Mouse (Mus musculus) embryonic facial prominence, embryonic 10.5 days (tissue): ENCODE data around the gene Crhr1. TPM values are rescaled to one million over a fixed set of nuclear protein-coding genes. Genes with fewer than 3 reads are reported as not detected.

Experiments
- DNase-seq: peaks from one replicate; pipeline ENCODE4 v3.0.0-alpha.2; 2017; ENCODE audit warnings: low spot score
- H3K27ac ChIP-seq: fragments of 300-500 bp; sonication (generic); replicated peaks from 2 replicates; pipeline ENCODE4 v1.5.1; 2016; ENCODE audit warnings: mild to moderate bottlenecking
- H3K27me3 ChIP-seq: fragments of 300-500 bp; sonication (generic); replicated peaks from 2 replicates; pipeline ENCODE4 v1.6.1; 2016; ENCODE audit warnings: low read depth, mild to moderate bottlenecking; ENCODE audit not compliant: poor library complexity, severe bottlenecking
- H3K36me3 ChIP-seq: fragments of 300-500 bp; sonication (generic); replicated peaks from 2 replicates; pipeline ENCODE4 v1.6.1; 2016; ENCODE audit warnings: mild to moderate bottlenecking, moderate library complexity
- H3K4me1 ChIP-seq: fragments of 300-500 bp; sonication (generic); 2 replicates; pipeline ENCODE4 v1.6.1; 2016
- H3K4me3 ChIP-seq: fragments of 300-500 bp; sonication (generic); 2 replicates; pipeline ENCODE4 v1.5.1; 2016; ENCODE audit warnings: mild to moderate bottlenecking, moderate library complexity
- H3K9me3 ChIP-seq: fragments of 300-500 bp; sonication (generic); 2 replicates; pipeline ENCODE4 v1.6.1; 2016; ENCODE audit warnings: mild to moderate bottlenecking
- WGBS: fragments of 180-500 bp; shearing (Covaris S2); methylation state at CpG from one replicate; pipeline ENCODE4 v1.1.7; 2016; 5-methylcytosine and 5-hydroxymethylcytosine counted together
- polyA plus RNA-seq: library from polyadenylated mRNA; unstranded; fragments of >200 nt; fragmentation: Nextera tagmentation; extraction: Ambion mirVana; gene quantifications from 2 replicates; pipeline ENCODE4 v1.2.1, GENCODE M21; 2016

Crhr1 gene
- polyA plus RNA-seq, 1 experiment from 2014 or later, result 0.30 TPM

DNA sequence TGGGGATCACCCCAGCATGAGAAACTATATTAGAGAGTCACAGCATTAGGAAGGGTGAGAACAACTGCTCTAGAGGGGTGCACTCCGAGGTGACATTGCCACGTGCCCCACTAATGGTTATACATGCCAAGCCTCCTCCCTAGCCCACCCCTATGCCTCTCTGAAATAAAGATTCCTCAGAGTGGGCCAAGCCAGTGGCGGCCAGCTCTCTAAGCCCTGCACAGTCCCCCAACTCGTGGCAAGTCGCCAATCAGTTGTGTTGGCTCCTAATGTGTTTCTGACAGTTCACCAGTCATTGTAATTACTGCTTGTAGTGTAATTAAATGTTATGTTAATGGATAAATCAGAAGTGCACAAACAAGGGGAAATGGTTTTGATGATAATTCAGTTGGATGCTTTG, 47.1 kb downstream of the Crhr1 start:
- Histone ChIP-seq H3K9me3 (no peaks in the 10 kb centered on the region), H3K4me3 (no peak overlapping the region), H3K27me3 (no peaks in the 10 kb centered on the region), H3K36me3 (no peaks in the 10 kb centered on the region), H3K27ac (no peak overlapping the region), H3K4me1 (peaks cover 5% of the 10 kb centered on the region)
- 77% methylated on average over 5 of the region's 5 CpGs for WGBS
- DNase-seq, result no peak

DNA sequence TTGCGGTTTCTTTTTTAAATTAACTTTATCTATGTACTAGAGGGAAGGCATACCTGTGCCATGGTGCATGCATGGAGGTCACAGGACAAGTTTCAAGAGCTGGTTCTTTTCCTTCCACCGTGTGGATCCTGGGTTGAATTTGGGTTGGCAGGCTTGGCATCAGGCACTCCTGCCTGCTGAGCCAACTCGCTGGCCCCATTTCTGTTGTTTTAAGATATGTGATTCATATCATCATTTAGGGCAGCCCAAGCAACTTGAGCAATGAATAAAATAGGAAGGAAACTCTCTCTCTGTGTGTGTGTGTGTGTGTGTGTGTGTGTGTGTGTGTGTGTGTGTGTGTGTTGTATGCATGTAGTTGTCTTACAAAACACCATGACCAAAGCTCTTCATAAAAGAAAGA, 49.5 kb downstream of the Crhr1 start:
- WGBS, result 87% methylated on average over 3 of the region's 3 CpGs
- H3K4me1 ChIP-seq, result peaks cover 5% of the 10 kb centered on the region
- no peak for DNase-seq
- no peak overlapping the region for H3K4me3 ChIP-seq
- no peak overlapping the region for H3K27ac ChIP-seq
- H3K36me3 ChIP-seq, result no peaks in the 10 kb centered on the region
- H3K9me3 ChIP-seq, result no peaks in the 10 kb centered on the region
- H3K27me3 ChIP-seq, result no peaks in the 10 kb centered on the region

DNA sequence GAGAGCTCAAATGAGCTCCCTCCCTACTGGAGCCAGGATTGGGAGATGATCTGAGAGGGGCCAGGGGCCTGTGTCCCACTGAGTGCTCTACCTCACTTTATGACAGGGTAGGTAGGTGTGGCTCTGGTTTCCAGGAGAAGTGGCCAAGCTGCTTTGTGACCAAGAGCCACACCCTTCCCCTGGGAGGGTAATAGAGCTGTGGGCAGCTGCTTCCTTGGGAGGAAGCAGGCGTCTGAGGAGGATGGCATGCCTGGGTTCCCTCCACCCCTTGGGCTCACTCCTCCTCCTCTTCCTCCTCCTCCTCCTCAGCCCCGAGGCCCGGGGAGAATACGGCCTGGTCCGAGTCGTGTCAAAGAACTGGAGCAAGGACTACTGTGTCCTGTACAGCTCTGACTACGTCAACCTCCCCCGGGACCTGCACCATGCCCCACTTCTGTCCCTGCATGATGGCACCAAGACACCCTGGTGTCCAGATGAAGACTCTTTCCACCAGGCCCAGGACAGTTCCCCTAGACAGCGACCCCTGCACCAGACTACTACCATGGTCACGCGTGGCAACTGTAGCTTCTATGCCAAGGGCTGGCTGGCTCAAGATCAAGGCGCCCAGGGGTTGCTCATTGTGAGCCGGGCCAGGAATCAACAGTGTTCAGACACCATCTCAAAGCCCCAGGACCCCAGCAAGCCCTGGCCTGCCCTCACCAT, 53.6 kb downstream of the Crhr1 start, which contains the start of gene Sppl2c:
TSS of gene Sppl2c (plus strand) at position 193 of the 702 bp plus-strand sequence.
- Histone ChIP-seq H3K4me3 (no peak within 1 kb of the TSS), H3K36me3 (no peaks in the 10 kb centered on the region), H3K27me3 (no peaks in the 10 kb centered on the region), H3K4me1 (no peaks in the 10 kb centered on the region), H3K27ac (no peak within 1 kb of the TSS), H3K9me3 (no peaks in the 10 kb centered on the region)
- 85% methylated on average over 13 of the region's 13 CpGs for WGBS
- DNase-seq, result no peak

DNA sequence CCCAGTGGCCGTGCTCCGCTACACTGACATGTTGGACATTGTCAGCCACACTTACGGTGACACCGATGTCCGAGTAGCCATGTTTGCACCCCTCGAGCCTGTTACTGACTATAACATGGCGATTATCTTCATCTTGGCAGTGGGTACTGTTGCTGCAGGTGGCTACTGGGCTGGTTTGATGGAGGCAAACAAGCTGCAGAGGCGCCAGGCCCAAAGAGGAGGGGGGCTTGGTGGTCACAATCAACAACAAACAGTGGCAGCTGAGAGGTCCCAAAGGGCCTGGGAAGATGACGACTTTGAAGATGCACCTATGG, 54.1 kb downstream of the Crhr1 start:
- H3K27me3 ChIP-seq, result no peaks in the 10 kb centered on the region
- no peaks in the 10 kb centered on the region for H3K36me3 ChIP-seq
- no peaks in the 10 kb centered on the region for H3K9me3 ChIP-seq
- no peak overlapping the region for H3K27ac ChIP-seq
- no peaks in the 10 kb centered on the region for H3K4me1 ChIP-seq
- WGBS, result 97% methylated on average over 9 of the region's 9 CpGs
- DNase-seq, result no peak
- H3K4me3 ChIP-seq, result no peak overlapping the region

DNA sequence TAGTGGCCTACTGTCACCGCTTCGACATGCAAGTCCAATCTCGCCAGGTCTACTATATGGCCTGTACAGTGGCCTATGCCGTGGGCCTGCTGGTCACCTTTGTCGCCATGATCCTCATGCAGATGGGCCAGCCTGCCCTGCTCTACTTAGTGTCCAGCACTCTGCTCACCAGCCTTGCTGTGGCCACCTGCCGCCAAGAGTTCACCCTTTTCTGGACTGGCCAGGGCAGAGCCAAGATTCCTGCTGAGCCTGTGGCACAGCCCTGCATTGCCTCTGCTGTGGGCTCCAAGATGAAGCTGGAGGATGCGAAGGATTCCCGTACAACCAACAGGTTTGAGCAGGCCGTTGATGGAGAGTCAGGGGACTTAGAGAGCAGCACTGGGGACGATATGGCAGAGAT, 55.1 kb downstream of the Crhr1 start:
- Histone ChIP-seq H3K27me3 (no peaks in the 10 kb centered on the region), H3K4me1 (no peaks in the 10 kb centered on the region), H3K9me3 (no peaks in the 10 kb centered on the region), H3K36me3 (no peaks in the 10 kb centered on the region), H3K4me3 (no peak overlapping the region), H3K27ac (no peak overlapping the region)
- no peak for DNase-seq
- 94% methylated on average over 10 of the region's 10 CpGs for WGBS

DNA sequence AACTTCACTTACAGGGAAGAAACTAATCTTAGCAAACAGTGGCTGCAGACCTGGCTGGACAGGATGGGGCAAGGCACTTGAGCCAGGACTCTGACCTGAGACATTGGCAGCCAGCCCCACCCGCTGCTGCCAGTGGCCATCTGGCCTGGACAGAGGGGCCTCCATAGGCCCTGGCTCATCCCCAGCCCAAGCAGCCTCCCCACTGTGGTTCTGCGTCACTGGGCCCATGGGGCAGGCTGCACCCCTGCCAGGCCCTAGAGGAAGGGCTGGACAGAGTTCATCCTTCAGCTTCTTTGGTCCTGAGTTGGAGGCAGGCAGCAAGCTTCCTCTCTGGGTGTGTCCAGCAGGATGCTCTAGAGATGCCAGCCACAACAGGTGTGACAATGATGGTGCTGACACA, 57.4 kb downstream of the Crhr1 start:
- DNase-seq, result no peak
- no peak overlapping the region for H3K4me3 ChIP-seq
- 79% methylated on average over 2 of the region's 2 CpGs for WGBS
- no peaks in the 10 kb centered on the region for H3K9me3 ChIP-seq
- H3K27ac ChIP-seq, result no peak overlapping the region
- no peaks in the 10 kb centered on the region for H3K4me1 ChIP-seq
- no peaks in the 10 kb centered on the region for H3K27me3 ChIP-seq
- no peaks in the 10 kb centered on the region for H3K36me3 ChIP-seq

DNA sequence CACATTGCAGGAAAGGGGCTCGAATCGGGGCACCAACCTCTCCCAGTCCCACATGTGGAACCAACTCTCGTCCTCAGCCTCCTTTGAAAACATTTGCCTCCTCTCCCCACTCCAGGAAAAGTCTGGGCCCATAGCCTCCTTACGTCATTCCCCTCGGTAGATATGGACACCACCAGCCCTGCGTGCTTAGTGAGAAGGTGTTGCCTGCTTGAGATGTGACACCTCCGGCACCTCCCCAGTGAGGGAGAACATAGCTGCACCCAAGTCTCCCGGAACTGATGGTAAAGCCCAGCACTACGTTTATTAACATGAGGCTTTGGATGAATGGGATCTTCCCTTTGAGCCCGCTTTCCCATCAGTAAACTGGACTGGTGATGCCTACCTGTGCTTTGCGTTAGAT, 62.7 kb downstream of the Crhr1 start:
- 75% methylated on average over 11 of the region's 11 CpGs for WGBS
- DNase-seq, result no peak
- no peaks in the 10 kb centered on the region for H3K9me3 ChIP-seq
- H3K36me3 ChIP-seq, result no peaks in the 10 kb centered on the region
- H3K4me3 ChIP-seq, result no peak overlapping the region
- H3K27me3 ChIP-seq, result peaks cover 17% of the 10 kb centered on the region
- H3K4me1 ChIP-seq, result no peaks in the 10 kb centered on the region
- H3K27ac ChIP-seq, result no peak overlapping the region

DNA sequence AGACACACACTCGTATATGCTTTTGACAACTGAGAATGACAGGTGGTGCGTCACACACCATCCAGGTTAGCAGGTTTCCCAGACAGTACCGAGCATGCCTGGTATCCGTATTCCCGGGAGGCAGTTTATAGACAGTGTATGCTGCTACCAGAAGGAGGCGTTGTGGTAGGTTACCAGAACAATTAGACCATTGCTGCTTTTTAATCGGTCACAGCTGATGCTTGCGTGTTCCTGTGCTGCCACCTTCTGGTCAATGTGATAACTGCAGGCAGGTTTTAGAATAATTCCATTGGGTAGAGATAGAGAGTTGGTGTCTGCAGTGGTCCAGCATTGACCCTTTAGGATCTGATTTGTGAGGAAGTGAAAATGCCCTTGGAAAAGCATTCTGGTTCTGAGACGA, 63.1 kb downstream of the Crhr1 start:
- DNase-seq, result peak; percentile 81
- Histone ChIP-seq H3K36me3 (no peaks in the 10 kb centered on the region), H3K27me3 (peaks cover 17% of the 10 kb centered on the region), H3K4me1 (no peaks in the 10 kb centered on the region), H3K27ac (no peak overlapping the region), H3K4me3 (no peak overlapping the region), H3K9me3 (no peaks in the 10 kb centered on the region)
- 8% methylated on average over 9 of the region's 9 CpGs for WGBS

DNA sequence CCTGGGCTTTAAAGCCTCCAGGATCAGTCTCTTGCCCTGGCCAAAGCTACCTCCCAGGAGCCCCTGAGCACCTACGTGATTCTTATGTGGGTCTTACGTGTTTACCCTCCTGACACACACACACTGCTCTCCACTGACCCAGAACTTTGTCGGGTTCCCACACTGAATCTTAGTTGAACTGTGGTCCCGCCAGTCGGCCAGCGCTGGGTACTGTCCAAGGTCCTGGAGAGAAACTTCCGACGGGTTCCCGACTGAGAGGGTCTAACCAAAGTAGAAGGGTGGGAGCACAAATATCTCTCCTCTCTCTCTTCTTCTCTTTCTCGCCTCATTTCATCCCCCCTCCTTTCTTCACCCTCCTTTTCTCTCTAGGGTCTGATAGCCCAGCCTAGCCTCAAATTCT, 65.2 kb downstream of the Crhr1 start:
- no peak overlapping the region for H3K4me3 ChIP-seq
- 5% methylated on average over 10 of the region's 10 CpGs for WGBS
- no peak overlapping the region for H3K27ac ChIP-seq

DNA sequence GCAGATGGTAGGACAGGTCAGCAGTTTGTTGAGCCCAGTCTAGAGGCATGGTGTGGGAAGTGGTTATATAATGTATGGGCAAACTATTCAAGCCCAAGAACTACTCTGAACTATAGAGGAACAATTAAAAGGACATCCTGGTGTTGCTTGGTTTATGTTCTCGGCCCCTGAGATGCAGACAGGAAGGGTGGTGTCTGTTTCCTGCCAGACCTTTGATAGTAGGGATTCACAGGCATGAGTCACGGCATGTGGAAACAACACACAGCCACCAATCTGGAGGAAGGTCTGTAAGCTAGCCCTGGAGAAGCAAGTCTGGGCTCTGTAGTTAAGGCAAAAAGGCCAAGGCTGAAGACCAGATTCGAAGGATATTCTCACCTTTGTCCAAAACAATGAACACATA, 70.6 kb downstream of the Crhr1 start:
- 84% methylated on average over 3 of the region's 3 CpGs for WGBS
- no peak for DNase-seq
- Histone ChIP-seq H3K4me1 (no peaks in the 10 kb centered on the region), H3K4me3 (no peak overlapping the region), H3K27me3 (peaks cover 2% of the 10 kb centered on the region), H3K9me3 (0 out of 2 replicates have a peak, but pooled peaks cover 6% of the 10 kb centered on the region), H3K36me3 (no peaks in the 10 kb centered on the region), H3K27ac (no peak overlapping the region)

More for the DNA sequence above, 65.2 kb downstream of the Crhr1 start:
- Histone ChIP-seq H3K4me1 (no peaks in the 10 kb centered on the region), H3K27me3 (peaks cover 17% of the 10 kb centered on the region), H3K36me3 (no peaks in the 10 kb centered on the region), H3K9me3 (0 out of 2 replicates have a peak, but pooled peaks cover 6% of the 10 kb centered on the region)
- DNase-seq, result peak; percentile 68

DNA sequence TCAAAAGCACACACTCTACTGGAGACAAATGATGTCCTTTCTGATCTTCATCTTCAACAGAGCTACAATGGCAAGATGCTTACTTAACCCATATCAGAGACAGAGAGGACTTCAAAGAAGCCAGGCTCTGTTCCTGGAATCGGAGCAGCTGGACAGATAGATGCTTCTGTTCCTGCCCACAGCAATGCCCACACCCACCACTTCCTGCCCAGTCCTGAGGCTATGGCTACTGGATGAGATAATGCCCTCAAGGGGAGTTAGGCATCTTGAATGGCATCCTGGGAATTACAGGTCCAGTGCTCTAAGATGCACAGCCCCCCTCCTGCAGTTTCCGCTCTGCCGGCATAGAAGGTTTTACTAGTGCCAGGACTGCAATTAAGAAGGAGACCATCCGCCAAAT, 73.9 kb downstream of the Crhr1 start:
- WGBS, result 86% methylated on average over 4 of the region's 4 CpGs
- Histone ChIP-seq H3K4me1 (no peaks in the 10 kb centered on the region), H3K36me3 (no peaks in the 10 kb centered on the region), H3K27me3 (no peaks in the 10 kb centered on the region), H3K9me3 (0 out of 2 replicates have a peak, but pooled peaks cover 6% of the 10 kb centered on the region), H3K27ac (no peak overlapping the region), H3K4me3 (no peak overlapping the region)
- DNase-seq, result no peak

DNA sequence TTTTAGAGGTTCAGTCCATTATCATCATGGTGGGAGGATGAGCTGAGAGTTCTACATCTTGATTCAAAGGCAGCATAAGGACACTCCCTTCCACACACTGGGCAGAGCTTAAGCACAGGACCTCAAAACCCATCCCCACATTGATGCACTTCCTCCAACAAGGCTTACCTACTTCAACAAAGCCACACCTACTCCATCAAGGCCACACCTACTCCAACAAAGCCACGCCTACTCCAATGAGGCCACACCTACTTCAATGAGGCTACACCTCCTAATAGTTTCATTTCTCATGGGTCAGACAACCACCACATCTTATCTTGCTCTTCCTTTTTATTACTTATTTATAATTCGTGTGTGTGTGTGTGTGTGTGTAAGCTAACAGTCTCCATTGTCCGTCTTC, 76.4 kb downstream of the Crhr1 start:
- H3K27me3 ChIP-seq, result no peaks in the 10 kb centered on the region
- no peak overlapping the region for H3K4me3 ChIP-seq
- no peaks in the 10 kb centered on the region for H3K4me1 ChIP-seq
- H3K9me3 ChIP-seq, result no peaks in the 10 kb centered on the region
- no peak overlapping the region for H3K27ac ChIP-seq
- WGBS, result 76% methylated on average over 3 of the region's 3 CpGs
- no peaks in the 10 kb centered on the region for H3K36me3 ChIP-seq
- no peak for DNase-seq

DNA sequence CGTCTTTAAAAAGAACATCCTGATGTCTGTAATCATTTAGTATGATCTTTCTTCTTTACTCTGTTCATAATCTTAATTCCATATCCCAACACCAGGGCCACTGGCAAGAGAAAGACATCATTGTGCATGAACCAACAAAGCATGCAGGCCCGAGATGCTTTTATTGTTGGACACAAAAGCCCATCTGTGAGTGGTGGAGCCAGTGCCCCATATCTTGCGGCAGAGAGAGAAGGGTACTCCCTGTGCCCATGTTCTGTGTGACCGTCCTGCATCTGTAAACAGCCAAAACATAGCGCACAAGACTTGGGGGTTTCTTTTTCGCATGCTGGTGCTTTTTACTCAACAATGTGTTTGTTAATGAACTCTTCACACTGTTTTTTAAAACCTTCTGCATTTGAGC, 78.6 kb downstream of the Crhr1 start:
- Histone ChIP-seq H3K4me3 (no peak overlapping the region), H3K36me3 (no peaks in the 10 kb centered on the region), H3K4me1 (peaks cover 2% of the 10 kb centered on the region; the same call in 1 of the 2 replicates), H3K27me3 (no peaks in the 10 kb centered on the region), H3K27ac (no peak overlapping the region), H3K9me3 (no peaks in the 10 kb centered on the region)
- DNase-seq, result no peak
- WGBS, result 87% methylated on average over 6 of the region's 6 CpGs
